Mouse (Mus musculus): Measurements from ENCODE around the gene Med17. TPM values are rescaled to one million over a fixed set of nuclear protein-coding genes. Genes with fewer than 3 reads are reported as not detected.

Med17 gene
- total RNA-seq, 4 experiments from 2014 or later = 45.0 to 56.4 (median 49.6) TPM

- DNase-seq = no peak
Observed at GRCm38 (mm10) chr9:15237516-15238296, 42.0 kb downstream of the Med17 start.

- DNase-seq = no peak
Observed at GRCm38 (mm10) chr9:15235986-15236385, 43.7 kb downstream of the Med17 start.

- no peak for DNase-seq
Observed at GRCm38 (mm10) chr9:15233604-15234003, 46.1 kb downstream of the Med17 start.

- no peak for DNase-seq
Observed at GRCm38 (mm10) chr9:15232445-15232844, 47.3 kb downstream of the Med17 start.

GRCm38 (mm10) chr9:15224912-15225311, 54.8 kb downstream of the Med17 start:
- DNase-seq = no peak

GRCm38 (mm10) chr9:15213695-15214094, 66.0 kb downstream of the Med17 start:
- DNase-seq = no peak

GRCm38 (mm10) chr9:15211876-15212275, 67.9 kb downstream of the Med17 start:
- DNase-seq = no peak

Small RNA genes within 50 kb of the gene (microRNA-seq; reads per million reads assigned to microRNA genes)
- gene Gm49349 (0 reads per million in 2 experiments), gene mmu-mir-7650 (0 reads per million in 2 experiments)

Other genes starting within 250 kb of the Med17 start
- 10 to 100 TPM in 2 of 4 experiments, 1 to 10 TPM in 2; 6.7 to 11.5 (median 9.9) TPM for gene Panx1, start 234.5 kb downstream of the Med17 start, total RNA-seq (2022)
- 1 to 10 TPM in 3 of 4 experiments, under 1 TPM in 1; 0.15 to 1.6 (median 1.2) TPM for gene Hephl1, start 167.8 kb downstream of the Med17 start, total RNA-seq (2022)
- 1 to 10 TPM in 2 of 4 experiments, under 1 TPM in 2; 0.67 to 1.3 (median 1.1) TPM for gene Vstm5, start 40.9 kb downstream of the Med17 start, total RNA-seq (2022)
- gene Taf1d, start 26.3 kb upstream of the Med17 start, total RNA-seq (2022) = 100 to 1,000 TPM in 2 of 4 experiments, 10 to 100 TPM in 2; 71.4 to 110 (median 88.2) TPM
- gene 4931406C07Rik, start 26.5 kb upstream of the Med17 start, total RNA-seq (2022) = 100 to 1,000 TPM; 101 to 139 (median 122) TPM
- 10 to 100 TPM; 12.2 to 19.4 (median 14.2) TPM for gene Cep295, start 77.9 kb upstream of the Med17 start, total RNA-seq (2022)
- 10 to 100 TPM; 26.9 to 37.0 (median 28.7) TPM for gene Smco4, start 213.5 kb upstream of the Med17 start, total RNA-seq (2022)